Mouse (Mus musculus): ENCODE results near the gene Nat8f6.
"Not testable (repeated sequence)": the region's sequence is repeated elsewhere in the genome, so short reads cannot be mapped to it uniquely, and the experiment has no call there.

The Nat8f6 gene

GRCm38 (mm10) chr6:85836098-85836497 lies 15.3 kb upstream of the Nat8f6 start:
- not testable (repeated sequence) for DNase-seq (ENCODE audit: low read depth)

GRCm38 (mm10) chr6:85835104-85835503 lies 14.3 kb upstream of the Nat8f6 start:
- DNase-seq (ENCODE audit: low read depth): not testable (repeated sequence)

- peak; percentile 11 for DNase-seq (ENCODE audit: low read depth)
Observed at GRCm38 (mm10) chr6:85834504-85835100, 13.8 kb upstream of the Nat8f6 start.

- no peak for DNase-seq (ENCODE audit: low read depth)
Observed at GRCm38 (mm10) chr6:85831796-85832321, 11.1 kb upstream of the Nat8f6 start, which contains the start of gene Nat8. Nat8 (minus strand) TSS chr6:85832082.

GRCm38 (mm10) chr6:85829462-85829861 lies 8.7 kb upstream of the Nat8f6 start:
- no peak for DNase-seq (ENCODE audit: low read depth)

GRCm38 (mm10) chr6:85825886-85826285 lies 5.1 kb upstream of the Nat8f6 start:
- DNase-seq (ENCODE audit: low read depth): no peak

GRCm38 (mm10) chr6:85823382-85824090 lies 2.8 kb upstream of the Nat8f6 start:
- no peak for DNase-seq (ENCODE audit: low read depth)

GRCm38 (mm10) chr6:85822286-85822685 lies 1.5 kb upstream of the Nat8f6 start:
- no peak for DNase-seq (ENCODE audit: low read depth)

- no peak for DNase-seq (ENCODE audit: low read depth)
Observed at GRCm38 (mm10) chr6:85818338-85818737, 2.4 kb downstream of the Nat8f6 start.

- DNase-seq (ENCODE audit: low read depth): no peak
Observed at GRCm38 (mm10) chr6:85813339-85813738, 7.4 kb downstream of the Nat8f6 start.

- not testable (repeated sequence) for DNase-seq (ENCODE audit: low read depth)
Observed at GRCm38 (mm10) chr6:85810942-85811537, 9.7 kb downstream of the Nat8f6 start.

- DNase-seq (ENCODE audit: low read depth): not testable (repeated sequence)
Observed at GRCm38 (mm10) chr6:85810514-85810913, 10.2 kb downstream of the Nat8f6 start.

GRCm38 (mm10) chr6:85809784-85810183 lies 11.0 kb downstream of the Nat8f6 start:
- DNase-seq (ENCODE audit: low read depth): not testable (repeated sequence)

- peak; percentile 14 for DNase-seq (ENCODE audit: low read depth)
Observed at GRCm38 (mm10) chr6:85803180-85803579, 17.6 kb downstream of the Nat8f6 start.

GRCm38 (mm10) chr6:85765532-85765931 lies 55.2 kb downstream of the Nat8f6 start, which contains the start of gene Nat8f3:
Nat8f3 (minus strand) TSS chr6:85765754.
- DNase-seq (ENCODE audit: low read depth): peak; percentile 84

- not testable (repeated sequence) for DNase-seq (ENCODE audit: low read depth)
Observed at GRCm38 (mm10) chr6:85763127-85764070, 57.4 kb downstream of the Nat8f6 start.

- not testable (repeated sequence) for DNase-seq (ENCODE audit: low read depth)
Observed at GRCm38 (mm10) chr6:85762678-85763077, 58.1 kb downstream of the Nat8f6 start.

Measured in NIH3T3 (cell line).